Mouse (Mus musculus): ENCODE data around the gene Cpe. TPM values are rescaled to one million over a fixed set of nuclear protein-coding genes. Genes with fewer than 3 reads are reported as not detected.

The Cpe gene
- total RNA-seq, 2 experiments from 2014 or later: 2,305 to 2,540 TPM

- DNase-seq (ENCODE audit: low spot score in 2 of 2): no peak
- intact Hi-C loops (cut with DNase I): no loop called here
Measured at GRCm38 (mm10) chr8:64642799-64643198, 50.1 kb downstream of the Cpe start.

- intact Hi-C loops (cut with DNase I): no loop called here
- no peak for DNase-seq (ENCODE audit: low spot score in 2 of 2)
Measured at GRCm38 (mm10) chr8:64640599-64640998, 52.3 kb downstream of the Cpe start.

GRCm38 (mm10) chr8:64639676-64640075 lies 53.2 kb downstream of the Cpe start:
- intact Hi-C loops (cut with DNase I): no loop called here
- no peak for DNase-seq (ENCODE audit: low spot score in 2 of 2)

- no peak for DNase-seq (ENCODE audit: low spot score in 2 of 2)
- intact Hi-C loops (cut with DNase I): no loop called here
Measured at GRCm38 (mm10) chr8:64634901-64635300, 58.0 kb downstream of the Cpe start.

- DNase-seq (ENCODE audit: low spot score in 2 of 2): peak; percentile 64 to 92
- intact Hi-C loops (cut with DNase I): no loop called here
Measured at GRCm38 (mm10) chr8:64634131-64634865, 58.6 kb downstream of the Cpe start.

GRCm38 (mm10) chr8:64632169-64632568 lies 60.7 kb downstream of the Cpe start:
- DNase-seq (ENCODE audit: low spot score in 2 of 2): no peak
- intact Hi-C loops (cut with DNase I): no loop called here

GRCm38 (mm10) chr8:64631761-64632160 lies 61.1 kb downstream of the Cpe start:
- intact Hi-C loops (cut with DNase I): no loop called here
- DNase-seq (ENCODE audit: low spot score in 2 of 2): no peak

- intact Hi-C loops (cut with DNase I): no loop called here
- no peak for DNase-seq (ENCODE audit: low spot score in 2 of 2)
Measured at GRCm38 (mm10) chr8:64629034-64629760, 63.7 kb downstream of the Cpe start.

- peak in 1 of 2 experiments; percentile 48 for DNase-seq (ENCODE audit: low spot score in 2 of 2)
- intact Hi-C loops (cut with DNase I): no loop called here
Measured at GRCm38 (mm10) chr8:64628039-64628438, 64.8 kb downstream of the Cpe start.

GRCm38 (mm10) chr8:64624603-64625037 lies 68.2 kb downstream of the Cpe start:
- DNase-seq (ENCODE audit: low spot score in 2 of 2): peak; percentile 57 to 70
- intact Hi-C loops (cut with DNase I): loop anchor here (2.0 kb wide), 1 partner anchor 34 kb away; no protein-coding TSS in a partner anchor

- intact Hi-C loops (cut with DNase I): no loop called here
- no peak for DNase-seq (ENCODE audit: low spot score in 2 of 2)
Measured at GRCm38 (mm10) chr8:64620365-64621150, 72.3 kb downstream of the Cpe start.

- no peak for DNase-seq (ENCODE audit: low spot score in 2 of 2)
- intact Hi-C loops (cut with DNase I): loop anchor here (1.0 to 2.0 kb wide), 2 partner anchors 73 to 321 kb away; no protein-coding TSS in a partner anchor
Measured at GRCm38 (mm10) chr8:64619661-64620060, 73.2 kb downstream of the Cpe start.

- intact Hi-C loops (cut with DNase I): loop anchor here (1.0 to 2.0 kb wide), 2 partner anchors 74 to 322 kb away; no protein-coding TSS in a partner anchor
- peak; percentile 52 to 57 for DNase-seq (ENCODE audit: low spot score in 2 of 2)
Measured at GRCm38 (mm10) chr8:64618618-64619017, 74.2 kb downstream of the Cpe start.

- intact Hi-C loops (cut with DNase I): no loop called here
- no peak for DNase-seq (ENCODE audit: low spot score in 2 of 2)
Measured at GRCm38 (mm10) chr8:64616566-64616965, 76.3 kb downstream of the Cpe start.

- intact Hi-C loops (cut with DNase I): no loop called here
- no peak for DNase-seq (ENCODE audit: low spot score in 2 of 2)
Measured at GRCm38 (mm10) chr8:64615459-64615858, 77.4 kb downstream of the Cpe start.

GRCm38 (mm10) chr8:64613663-64614062 lies 79.2 kb downstream of the Cpe start:
- DNase-seq (ENCODE audit: low spot score in 2 of 2): no peak
- intact Hi-C loops (cut with DNase I): no loop called here

GRCm38 (mm10) chr8:64611210-64611974 lies 81.5 kb downstream of the Cpe start:
- intact Hi-C loops (cut with DNase I): no loop called here
- no peak for DNase-seq (ENCODE audit: low spot score in 2 of 2)

GRCm38 (mm10) chr8:64608931-64609330 lies 83.9 kb downstream of the Cpe start:
- no peak for DNase-seq (ENCODE audit: low spot score in 2 of 2)
- intact Hi-C loops (cut with DNase I): no loop called here

GRCm38 (mm10) chr8:64606015-64606414 lies 86.8 kb downstream of the Cpe start:
- DNase-seq (ENCODE audit: low spot score in 2 of 2): no peak

More at GRCm38 (mm10) chr8:64606015-64606414, 86.8 kb downstream of the Cpe start:
- intact Hi-C loops (cut with DNase I): no loop called here
